Mouse (Mus musculus): ENCODE measurements at regions not wholly inside any gene's neighbourhood (a gene's known extent, or its start where the extent isn't known, plus 50 kb on each side); places are given as distances from the start of the nearest gene placed in this dataset.
"Not testable (repeated sequence)": the region's sequence is repeated elsewhere in the genome, so short reads cannot be mapped to it uniquely, and the experiment has no call there.

DNA sequence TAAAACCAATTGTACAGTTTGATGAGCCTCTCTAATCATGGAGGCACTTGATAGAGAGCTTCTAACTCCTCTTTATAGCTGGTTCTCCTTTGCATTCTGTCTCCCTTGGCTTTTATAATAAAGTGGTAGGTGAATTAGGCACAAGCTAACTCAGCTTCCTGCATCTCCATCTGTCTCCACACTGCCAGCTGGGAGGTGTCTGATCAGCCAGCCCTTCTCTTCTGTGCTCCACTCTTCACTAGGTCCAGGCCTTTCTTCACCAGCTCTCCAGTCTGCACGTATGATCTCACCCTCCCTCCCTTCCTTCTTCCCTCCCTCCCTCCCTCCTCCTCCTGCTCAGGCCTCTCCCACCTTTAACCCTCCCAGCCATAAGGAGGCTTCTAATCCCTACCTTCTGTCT, 136.2 kb downstream of the Rchy1 start:
- no peak for DNase-seq (ENCODE audit: low spot score)

DNA sequence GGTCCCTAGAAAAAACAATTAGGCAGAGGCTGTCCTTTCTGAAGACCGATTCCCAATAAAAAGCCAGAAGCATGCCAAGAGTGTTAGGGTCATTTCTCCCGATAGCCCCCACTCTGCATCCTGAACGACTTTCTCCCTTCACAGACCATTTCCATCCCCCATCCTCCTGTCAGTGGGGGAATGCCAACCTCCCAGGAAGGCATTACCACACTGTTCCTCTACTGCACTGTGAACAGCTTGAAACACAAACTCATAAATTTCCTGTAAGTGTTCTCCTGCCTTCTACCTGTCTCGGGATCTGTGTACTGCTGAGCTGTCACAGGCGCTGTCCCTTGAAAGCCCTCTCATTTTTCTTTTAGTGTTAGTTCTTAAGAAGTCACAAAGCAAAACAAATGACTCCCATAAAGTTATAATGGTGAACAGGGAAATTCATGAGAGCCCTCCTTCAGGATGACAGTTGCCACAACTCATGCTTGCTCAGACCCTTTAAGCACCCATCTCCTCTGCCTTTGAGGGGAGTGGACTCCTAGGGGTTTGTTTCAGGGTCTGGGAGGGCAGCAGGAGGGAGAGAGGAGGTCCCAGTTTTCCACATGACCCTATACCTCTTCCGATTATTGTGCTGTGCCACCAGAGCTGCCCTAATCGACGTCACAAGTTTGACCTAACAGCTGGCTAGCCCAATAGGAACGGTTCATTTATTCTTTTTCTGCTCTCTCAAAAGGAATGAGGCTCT, 139.9 kb downstream of the Rchy1 start:
- no peak for DNase-seq (ENCODE audit: low spot score)

DNA sequence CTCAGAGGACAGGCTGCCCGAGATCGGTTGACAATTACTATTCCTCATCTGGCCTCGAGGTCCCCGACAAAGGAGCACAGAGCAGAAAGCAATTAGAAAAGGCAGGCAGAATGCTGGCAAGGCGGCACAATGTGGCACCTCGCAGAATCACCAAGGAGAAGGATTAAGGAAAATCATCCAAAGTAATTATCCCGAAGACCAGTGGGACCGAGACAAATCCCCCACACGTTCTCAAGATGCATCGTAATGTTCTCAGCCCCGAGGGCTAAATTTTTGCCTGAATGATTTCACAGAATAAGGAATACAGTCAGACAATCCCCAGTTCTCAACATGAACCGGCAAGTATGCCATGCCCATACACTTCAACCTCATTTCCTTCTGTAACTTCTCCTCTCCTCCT, 144.1 kb downstream of the Rchy1 start:
- DNase-seq (ENCODE audit: low spot score), result no peak

DNA sequence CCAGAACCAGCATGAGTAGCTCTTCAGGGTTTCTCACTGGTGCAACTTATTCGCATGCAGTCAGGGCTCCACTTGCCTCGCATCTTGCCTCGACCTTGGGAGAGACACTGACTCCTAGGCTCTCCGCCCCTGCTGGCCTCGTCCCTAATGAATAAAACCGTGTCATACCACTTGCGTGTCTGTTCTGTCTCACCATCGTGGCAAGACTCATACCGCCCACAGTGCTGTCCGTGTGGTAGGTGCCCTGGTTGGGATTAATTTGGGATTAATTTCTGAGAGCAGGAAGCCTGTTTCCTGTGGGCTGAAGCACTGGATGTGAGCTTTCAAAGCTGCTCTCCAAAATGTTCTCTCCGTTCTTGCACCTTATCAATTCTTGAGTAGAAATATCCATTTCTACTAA, 144.7 kb downstream of the Rchy1 start:
- no peak for DNase-seq (ENCODE audit: low spot score)

DNA sequence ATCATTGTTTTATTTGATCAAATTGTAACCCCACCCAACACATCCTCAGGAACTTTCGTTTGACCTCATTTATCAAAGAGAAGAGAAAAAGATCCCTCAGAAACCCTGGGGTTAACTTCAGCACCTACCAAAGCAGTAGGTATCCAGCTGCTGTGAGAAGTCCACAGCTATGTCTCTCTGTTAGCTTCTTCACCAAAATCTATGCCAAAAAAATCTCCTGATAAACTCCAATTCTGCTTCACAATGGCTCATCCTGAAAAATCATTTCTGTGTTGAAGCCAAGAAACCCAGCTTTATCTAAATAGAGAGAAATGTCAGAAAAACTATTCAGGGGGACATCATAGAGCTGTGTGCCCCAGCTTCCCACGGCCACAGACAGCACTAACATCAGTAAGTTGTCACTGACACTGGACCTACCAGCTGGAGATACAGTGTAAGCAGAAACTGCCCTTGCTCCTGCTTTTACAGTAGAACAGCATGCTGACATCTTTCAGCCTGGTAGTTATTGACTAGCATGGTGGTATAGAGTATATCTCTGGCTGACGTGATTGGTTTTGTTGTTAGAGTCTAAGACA, 146.4 kb downstream of the Rchy1 start:
- no peak for DNase-seq (ENCODE audit: low spot score)

DNA sequence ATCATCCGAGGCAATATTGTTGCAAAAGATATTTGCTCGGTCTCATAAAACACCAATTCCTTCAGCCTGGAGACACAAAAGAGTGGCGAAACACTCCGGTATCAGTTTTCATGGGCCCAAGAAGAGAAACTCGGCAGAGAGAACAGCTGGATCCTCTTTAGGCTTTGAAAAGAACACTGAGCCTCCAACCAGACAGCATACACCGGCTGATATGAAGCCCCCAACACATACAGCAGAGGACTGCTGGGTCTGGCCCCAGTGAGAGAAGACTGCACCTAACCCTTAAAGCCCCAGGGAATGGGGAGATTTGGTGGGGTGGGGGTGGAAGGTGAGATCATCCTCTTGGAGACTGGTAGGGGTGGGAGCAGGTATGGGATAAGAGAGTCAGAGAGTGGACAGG, 147.9 kb downstream of the Rchy1 start:
- DNase-seq (ENCODE audit: low spot score), result no peak

DNA sequence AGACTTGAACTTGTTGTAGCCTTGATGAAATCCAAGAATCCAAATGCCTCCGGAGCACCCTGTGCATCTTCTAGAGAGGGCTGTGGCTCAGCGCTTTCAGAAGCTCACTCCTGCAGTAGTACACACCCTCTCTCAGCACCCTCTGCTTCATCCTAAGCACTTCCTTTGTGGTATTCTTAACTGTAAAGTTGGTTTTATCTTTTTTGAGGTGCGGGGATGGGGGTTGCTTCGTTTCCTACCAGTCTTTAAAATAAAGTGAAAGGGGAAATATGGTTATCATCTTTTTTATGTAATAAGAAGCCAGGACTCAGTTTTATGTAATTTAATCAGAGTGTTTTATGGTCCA, 148.5 kb downstream of the Rchy1 start:
- no peak for DNase-seq (ENCODE audit: low spot score)

DNA sequence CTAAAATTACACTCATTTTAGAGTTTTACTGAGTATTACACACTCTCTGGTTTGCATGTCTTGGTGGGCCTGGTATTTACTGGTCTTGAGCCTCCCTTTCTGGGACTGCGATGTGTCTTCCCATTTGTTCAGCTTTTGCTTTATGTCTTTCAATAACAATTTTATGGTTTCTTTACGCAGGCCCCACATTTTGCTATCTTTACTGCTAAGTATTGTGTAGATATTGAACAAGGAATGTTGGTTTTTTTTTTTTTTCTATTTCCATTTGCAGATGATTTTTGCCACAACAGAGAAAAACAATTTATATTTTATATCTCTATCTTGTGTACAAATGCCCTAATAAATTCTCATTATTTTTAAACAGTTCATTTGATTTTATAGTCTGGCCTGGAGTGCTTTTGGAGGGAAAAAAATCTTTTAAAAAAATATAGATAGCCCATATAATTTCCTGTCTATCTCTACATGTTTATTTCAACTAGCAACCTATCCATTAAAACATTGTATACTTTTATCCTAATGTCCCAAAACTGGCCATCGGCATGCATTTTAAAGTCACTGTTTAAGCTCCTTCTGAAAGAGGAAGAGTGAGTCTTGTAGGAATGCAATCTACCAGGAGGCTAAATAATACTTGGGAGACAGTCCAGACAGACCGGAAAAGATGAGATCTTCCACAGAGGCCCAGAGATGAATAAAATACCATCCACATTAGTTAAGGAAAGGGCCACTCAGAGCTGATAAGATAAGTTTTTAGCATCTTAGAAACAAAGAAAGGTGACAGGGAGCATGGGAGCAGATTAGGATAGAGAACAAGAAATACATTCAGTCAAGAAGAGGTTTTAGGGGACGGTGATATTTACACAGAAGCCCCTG, 149.1 kb downstream of the Rchy1 start:
- DNase-seq (ENCODE audit: low spot score), result no peak

DNA sequence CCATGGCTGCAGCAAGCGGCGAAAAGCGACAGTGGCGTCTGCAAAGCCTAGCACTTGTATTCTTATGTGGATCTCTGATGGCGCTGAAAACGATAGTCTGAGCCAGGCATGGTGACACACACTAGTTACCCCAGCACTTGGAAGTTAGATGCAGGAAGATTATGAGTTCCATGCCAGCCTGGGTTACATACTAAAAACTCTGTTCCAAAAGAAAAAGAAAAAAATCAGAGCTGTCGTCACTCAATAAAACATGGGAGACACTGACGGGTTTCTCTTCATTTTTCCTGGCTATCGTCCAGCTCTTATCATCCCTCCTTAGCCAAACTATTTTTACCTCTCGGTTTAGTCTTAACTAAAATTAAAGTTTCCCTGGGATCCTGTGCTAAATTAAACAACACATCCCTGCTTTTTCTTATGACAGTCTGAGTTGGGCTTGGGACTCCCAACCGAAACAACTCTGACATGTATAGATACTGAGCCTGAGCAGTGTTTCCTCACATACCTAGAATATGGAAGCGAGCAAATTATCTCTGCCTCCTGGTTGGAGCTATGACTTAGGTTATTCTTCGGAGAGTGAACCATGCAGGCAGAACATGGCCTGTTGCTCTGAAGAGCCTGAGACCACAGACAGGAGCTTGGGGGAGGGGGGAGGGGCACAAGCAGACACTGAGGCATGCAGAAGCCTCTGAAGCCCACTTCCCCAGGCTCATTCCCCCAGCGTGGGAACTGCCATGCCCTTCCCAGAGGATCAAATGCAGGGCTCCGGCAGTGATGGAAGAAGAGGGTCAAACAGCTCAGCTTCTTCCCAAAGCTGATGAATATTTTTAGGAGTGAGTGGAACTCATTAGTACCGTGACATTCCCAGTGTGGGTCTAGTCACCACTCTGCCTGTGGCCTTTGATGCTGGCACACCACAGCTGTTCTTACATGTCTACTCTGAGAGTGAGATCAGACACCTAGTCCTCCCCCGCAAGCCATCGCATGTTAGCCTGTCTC, 155.5 kb downstream of the Rchy1 start:
- no peak for DNase-seq (ENCODE audit: low spot score)

DNA sequence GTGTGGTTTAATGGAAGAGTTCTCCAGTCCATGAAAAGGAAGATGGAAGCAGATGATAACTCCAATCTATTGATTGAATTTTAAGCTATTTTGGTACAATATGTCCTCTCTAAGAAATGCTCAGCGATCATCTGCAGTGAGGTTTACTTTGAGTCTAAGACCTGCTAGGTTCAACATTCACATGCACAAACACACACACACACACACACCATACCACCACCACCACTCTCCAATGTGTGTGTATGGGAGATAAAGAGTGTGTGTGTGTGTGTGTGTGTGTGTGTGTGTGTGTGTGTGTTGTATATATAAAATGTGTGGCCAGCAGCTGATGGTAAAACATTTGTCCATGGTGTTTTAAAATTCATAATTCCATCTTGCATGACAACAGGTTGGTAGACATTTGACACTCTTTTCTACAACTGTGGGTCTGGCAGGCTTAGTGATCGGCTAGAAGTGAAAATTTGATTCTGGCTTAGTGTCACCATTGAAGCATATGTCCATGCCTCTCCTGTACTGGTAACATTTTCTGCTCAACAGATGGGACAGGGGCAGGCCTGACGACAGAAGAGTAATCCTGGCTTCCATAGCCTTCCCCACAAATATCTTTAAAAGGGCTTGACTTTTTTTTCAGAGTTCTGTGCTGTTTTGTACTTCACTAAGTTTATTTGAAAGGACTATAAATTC, 161.4 kb downstream of the Rchy1 start:
- DNase-seq (ENCODE audit: low spot score), result no peak

DNA sequence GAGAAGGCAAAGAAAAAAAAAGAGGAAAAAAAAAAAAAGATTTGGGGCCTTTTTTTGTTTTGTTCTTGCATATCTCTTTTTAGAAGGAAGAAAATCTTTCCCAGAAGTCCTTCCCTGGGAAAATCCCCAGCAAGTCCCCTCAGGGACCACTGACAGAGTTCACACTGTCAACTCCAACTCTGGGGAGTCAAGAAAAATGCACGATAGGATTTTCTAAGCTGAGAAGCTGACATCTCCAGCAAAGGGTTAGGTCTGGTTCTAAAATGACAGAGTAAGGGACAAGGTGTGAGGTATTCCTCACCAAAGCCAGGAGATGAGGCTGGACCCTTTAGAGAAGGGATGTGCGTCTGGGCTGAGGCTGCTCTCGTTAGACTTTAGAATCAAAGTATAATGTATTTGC, 165.5 kb downstream of the Rchy1 start:
- DNase-seq (ENCODE audit: low spot score), result no peak

DNA sequence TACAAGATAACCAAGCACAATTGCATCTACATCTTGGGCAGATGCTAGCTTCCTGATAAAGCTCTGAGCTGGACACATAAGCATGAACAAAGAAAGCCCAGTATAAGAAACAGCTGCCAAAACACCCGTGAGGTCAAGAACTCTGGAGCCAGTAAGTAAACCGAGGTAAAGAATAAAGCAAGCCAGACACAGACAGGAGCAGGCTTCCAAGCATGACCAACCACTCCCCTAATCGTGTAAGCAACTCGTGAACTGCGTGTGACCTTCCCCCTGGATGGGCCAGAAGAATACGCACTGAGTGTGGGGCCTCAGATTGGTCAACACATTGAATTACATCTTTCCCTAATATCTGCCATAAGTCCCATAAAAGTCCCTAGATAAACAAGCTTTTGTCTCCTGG, 170.1 kb downstream of the Rchy1 start:
- no peak for DNase-seq (ENCODE audit: low spot score)

DNA sequence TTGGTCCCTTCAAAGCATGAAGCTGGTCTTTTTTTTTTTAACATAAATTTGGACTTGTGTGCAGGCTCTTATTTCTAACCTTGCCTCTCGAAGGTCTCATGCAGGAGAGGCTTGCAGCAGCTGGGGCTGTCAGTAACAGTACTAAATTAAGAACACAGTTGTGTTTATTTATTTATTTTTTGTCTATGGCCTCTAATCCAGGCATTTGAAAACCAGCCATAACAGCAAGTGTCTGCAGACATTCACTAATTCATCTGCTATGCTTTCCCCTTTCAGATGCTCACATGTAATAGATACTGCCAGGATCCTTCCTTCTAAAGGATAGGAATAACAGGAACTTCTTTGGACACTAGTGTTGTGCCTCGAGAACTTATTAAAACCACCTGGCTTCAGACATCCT, 172.5 kb downstream of the Rchy1 start:
- DNase-seq (ENCODE audit: low spot score), result no peak

DNA sequence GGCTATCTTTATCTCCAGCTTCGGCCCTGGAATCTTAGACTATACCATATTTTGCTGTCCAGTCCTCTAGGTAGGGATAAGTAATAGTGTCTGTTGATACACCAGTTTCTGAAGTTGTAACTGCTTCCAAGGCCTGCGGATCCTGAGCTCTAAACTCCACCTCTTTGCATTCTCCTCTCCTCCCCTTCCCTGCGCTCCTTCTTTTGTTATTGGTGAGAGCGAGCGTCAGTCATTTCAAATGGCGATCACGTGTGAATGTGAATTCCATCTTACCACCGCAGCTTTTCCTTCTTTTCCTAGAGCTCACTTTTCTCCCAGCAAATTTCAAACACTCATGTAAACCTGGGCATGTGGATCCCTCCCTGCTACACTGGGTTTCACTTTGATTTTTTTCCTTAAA, 178.9 kb downstream of the Rchy1 start:
- no peak for DNase-seq (ENCODE audit: low spot score)

DNA sequence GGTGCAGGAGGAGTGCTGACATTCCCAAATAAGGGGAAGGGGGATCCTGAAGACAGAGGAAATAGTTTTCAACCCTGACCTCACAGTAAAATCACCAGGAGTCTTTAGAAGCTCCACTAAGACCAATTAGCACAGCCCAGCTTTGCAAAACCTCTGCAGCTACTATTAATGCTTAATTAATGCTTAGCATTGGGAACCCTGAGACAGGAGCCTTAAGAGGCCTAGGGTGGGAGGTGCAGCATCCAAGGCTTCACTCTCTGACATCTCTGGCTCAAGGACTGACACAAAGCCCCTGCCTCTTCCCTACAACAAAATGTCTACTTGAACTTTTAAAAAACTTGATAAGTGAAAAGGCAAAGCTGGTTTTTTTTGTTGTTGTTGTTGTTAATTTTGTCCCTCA, 185.9 kb downstream of the Rchy1 start:
- no peak for DNase-seq (ENCODE audit: low spot score)

DNA sequence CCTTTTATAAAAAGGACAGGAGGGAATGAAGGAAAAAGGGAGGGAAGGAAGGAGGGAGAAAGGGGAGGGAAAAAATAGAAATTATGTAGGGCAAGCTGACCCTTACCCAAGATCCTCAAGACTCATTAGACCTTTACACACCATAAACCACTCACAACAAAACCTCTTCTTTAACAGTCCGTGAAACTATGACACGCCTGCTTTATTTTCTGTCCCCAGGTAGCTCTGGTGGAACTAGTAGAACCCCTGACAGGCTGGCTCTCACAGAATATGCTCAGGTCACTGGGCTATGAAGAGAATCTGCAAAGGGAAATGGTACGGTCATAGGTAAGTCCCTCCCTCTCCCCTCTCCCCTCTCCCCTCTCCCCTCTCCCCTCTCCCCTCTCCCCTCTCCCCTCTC, 188.8 kb downstream of the Rchy1 start:
- no peak for DNase-seq (ENCODE audit: low spot score)

DNA sequence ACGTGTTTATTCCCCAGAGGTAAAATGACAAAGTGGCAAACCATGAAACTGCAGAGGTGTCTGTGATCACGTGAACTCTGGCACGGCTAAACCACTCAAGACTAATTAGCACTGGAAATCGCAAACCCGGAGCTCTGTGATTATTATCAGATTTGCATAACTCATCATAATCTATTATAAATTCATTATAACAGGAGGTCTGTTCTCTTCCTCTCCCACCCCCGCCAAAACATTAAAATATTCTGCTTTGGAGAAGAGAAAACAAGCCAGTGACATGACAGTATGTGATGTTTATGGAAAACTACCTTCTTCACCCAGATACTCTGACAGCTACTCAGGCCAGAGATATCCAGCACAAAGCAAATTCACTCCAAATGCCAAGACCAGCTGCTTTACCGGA, 195.0 kb downstream of the Rchy1 start:
- DNase-seq (ENCODE audit: low spot score), result no peak

DNA sequence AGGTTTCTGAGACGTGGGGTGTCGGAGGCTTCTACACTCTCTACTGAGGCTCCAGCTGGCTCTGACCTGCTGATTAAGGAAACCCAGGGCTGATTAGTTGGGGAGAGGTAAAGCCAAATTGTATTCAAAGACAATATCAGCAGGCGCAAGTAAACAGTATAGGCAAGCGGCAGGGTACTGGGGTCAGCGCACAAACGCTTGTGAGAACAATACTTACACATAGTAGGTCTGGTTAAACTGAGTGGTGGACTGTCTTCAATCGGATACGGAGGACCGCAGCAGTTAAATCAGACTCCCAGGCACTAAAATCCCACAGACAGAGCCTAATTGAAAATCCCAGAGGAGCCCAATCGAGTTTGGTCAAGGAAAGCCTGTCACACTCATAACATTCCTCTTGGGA, 195.8 kb downstream of the Rchy1 start:
- no peak for DNase-seq (ENCODE audit: low spot score)

DNA sequence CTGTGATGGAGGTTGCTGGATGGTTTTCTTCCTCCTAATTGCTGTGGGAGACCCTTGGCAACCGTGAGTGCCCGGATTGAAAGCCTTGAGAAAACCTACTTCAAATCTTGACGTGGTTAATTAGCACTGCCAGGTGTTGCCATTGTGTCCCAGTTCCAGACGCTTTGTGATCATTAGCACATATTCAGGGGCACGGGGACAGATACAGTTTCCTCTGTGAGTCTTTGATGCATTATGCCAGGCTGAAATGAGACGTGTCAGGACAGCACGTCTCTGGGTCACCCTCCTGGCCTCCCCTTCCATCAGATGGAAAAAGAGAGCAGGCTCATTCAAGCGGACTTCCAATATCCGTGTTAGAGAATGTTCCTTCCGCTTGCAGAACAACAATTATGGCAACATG, 198.2 kb downstream of the Rchy1 start:
- DNase-seq (ENCODE audit: low spot score), result no peak

DNA sequence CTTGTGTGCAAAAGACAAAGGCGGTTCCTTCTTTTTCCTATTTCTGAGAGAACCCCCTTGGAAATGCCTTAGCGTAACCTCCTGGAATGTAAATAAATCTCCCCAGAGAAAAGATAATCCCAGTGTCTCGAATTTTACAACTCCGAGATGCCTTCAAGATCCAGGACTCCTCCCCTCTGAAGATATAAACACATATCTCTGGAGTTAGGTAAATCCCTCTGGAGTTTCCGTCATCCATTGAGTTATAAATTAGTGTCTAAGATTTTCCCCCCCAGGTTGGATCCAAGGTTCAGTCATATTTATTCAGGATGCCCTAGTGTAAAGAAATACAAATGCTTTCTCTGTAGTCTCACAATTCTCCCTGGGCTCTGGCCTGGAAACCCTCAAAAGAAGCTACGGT, 200.3 kb downstream of the Rchy1 start:
- DNase-seq (ENCODE audit: low spot score), result no peak

DNA sequence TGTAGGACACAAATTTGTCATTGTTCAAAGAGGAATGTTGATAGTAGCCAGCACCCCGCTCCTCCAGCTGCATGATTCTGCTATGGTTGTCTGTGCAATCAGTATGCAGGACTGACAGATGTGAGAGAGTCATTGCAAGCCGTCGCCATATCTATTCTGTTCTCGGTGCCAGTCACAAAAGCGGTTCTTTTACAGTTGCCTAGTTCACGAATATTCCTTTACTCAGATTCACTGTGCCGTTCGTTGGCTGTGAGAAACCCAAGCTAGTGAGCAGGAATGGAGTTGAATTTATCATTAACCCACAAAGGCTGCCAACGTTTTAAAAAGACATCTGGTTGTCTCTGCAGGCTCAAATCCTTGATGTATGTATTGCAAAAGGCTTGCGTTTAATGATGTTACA, 206.9 kb downstream of the Rchy1 start:
- no peak for DNase-seq (ENCODE audit: low spot score)

DNA sequence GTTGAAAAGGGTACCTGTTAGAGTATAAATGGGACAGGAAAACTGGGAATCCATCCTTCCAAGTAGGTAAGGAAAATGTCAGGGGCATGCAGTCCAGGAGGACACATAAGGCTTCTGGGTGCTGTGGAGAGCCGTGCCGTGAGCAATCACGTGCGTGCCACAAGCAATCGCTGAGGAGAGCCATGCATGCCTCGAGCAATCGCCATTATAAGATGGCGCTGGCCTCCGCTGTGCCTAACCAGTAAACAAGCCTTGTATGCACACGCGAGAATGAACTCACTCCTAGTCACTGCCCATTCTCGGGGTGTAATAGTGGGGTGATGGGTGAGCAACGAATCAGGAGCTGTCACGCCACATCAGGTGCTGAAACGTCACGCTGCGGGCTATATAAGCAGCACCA, 210.0 kb downstream of the Rchy1 start:
- not testable (repeated sequence) for DNase-seq (ENCODE audit: low spot score)
